Mouse (Mus musculus): ENCODE measurements around the gene Igfbp1.

DNA sequence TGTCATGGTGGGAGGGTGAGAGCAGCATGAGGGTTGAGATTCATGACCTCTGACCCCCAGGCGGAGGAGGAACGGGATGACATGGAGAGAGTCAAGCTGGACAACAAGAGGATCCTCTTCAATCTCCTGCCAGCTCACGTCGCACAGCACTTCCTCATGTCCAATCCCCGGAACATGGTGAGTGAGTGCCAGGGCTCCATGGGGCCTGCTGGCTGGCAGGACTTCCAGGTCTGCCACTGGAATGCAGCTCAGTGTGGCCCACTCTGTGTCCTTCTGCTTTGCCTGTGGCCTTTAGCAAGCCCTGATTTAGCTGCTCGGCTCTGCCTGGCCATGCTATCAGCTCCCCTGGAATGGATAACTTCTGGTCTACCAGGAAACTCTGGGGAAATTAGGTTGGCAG, 37.4 kb upstream of the Igfbp1 start:
- TF ChIP-seq POLR2A (IDR thresholded peaks at IDR 0.05; ENCODE audit: insufficient read depth, low read depth, low read length), result no peak
- no peak for TF ChIP-seq CTCF (IDR thresholded peaks at IDR 0.05; ENCODE audit: insufficient read depth, low read depth, low read length)

Measured in olfactory bulb, adult 2 months (tissue).